Mouse (Mus musculus) cortical plate, adult 2 months (tissue): ENCODE data around the gene Cpne4.

Experiments used
- CTCF ChIP-seq: fragments of 200-500 bp; IDR thresholded peaks from 2 replicates; pipeline ENCODE4 v1.5.1; 2011; ENCODE audit warnings: mild to moderate bottlenecking, control low read depth, low read length; ENCODE audit not compliant: insufficient read depth; ENCODE audit errors: extremely low read depth
- POLR2A ChIP-seq: fragments of 200-500 bp; IDR thresholded peaks from 2 replicates; pipeline ENCODE4 v1.6.1; 2011; ENCODE audit warnings: mild to moderate bottlenecking, low read length, control low read depth; ENCODE audit not compliant: insufficient read depth; ENCODE audit errors: extremely low read depth

- no peak for TF ChIP-seq POLR2A
- no peak for TF ChIP-seq CTCF
Measured at GRCm38 (mm10) chr9:104710831-104711230, 163.7 kb downstream of the Cpne4 start.
